Mouse (Mus musculus) induced T-regulatory cell, adult 2 months (primary cell): ENCODE measurements at regions not wholly inside any gene's neighbourhood (a gene's known extent, or its start where the extent isn't known, plus 50 kb on each side); places are given as distances from the start of the nearest gene placed in this dataset.
A peak's percentile ranks its signal among the peaks of the same experiment; 100 is the strongest.

ENCODE experiments used
- DNase-seq: peaks from one replicate; pipeline ENCODE4 v3.0.0-alpha.2; 2012; ENCODE audit warnings: low read depth

DNA sequence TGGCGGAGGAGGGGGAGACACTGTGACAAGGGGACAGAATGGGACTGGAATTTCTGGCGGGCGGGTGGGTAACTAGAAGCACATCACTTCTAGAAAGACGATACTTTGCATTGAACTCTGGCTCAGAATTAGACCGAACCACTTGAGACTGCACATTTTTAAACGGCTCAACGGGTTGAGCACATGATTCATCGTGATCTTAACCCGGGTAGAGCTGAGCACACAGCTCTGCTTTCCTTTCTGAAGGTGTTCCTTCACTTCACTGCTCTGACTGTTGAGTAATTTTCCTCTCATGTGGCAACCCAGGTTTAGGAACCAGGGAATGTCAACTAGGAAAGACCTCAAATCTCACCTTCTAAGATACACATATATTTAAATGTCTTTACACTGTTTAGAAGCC lies 180.9 kb downstream of the Zfp365 start:
- no peak for DNase-seq

DNA sequence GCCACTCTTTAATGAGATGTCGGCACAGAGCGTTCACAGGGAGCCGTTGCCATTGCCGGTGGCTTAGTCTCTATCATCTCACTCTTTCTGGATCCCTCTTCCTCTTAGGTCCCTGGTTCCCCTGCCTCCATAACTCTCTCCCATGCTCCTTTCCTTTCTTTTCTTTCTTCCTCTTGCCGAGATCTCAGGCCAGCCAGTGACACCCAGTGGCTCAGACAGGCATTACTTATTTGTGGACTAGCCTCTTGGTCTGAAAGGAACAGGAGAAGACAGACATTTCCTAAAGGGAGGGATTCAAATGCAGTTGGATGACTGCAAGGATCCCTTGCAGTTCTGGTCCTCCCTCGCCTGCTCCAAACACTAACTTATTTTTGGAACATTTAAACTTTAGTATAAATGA lies 180.5 kb upstream of the Ado start:
- DNase-seq: peak; percentile 62

DNA sequence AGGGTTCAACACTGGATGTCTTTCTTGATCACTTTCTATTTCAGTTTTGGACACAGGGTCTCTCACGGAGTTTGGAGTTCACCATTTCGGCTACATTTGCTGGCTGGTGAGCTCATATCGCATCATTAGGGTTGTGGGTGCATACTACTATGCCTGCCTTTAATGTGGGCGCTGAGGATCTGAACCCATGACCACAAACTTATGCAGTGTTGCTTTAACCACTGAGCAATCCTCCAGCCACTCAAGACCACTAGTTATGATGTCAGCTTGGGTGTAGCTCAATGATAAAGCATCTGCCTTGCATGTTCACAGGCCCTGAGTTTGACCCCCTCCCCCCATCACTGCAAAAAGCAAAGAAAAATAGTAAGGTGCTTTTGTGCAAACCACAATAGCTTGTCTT lies 178.8 kb upstream of the Ado start:
- DNase-seq: peak; percentile 17

DNA sequence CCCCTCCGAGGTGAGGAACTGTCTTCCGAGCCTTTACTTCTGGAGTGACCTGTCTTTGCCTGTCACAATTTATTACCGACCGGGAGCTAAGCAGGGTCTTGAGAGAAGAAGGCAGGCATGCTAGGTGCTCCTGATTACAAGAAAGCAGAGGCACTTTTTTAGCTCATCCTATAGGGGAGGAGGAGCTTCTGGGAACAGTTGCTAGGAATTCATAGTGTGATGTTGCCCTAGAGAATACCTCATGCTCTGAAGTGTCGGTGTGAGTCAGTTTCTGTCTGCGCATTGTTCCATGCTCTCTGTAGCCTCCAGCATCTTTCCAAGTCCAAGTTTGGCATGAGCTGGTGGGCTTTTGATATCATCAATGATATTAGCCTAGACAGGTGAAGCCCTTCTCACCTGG lies 178.0 kb upstream of the Ado start:
- no peak for DNase-seq

DNA sequence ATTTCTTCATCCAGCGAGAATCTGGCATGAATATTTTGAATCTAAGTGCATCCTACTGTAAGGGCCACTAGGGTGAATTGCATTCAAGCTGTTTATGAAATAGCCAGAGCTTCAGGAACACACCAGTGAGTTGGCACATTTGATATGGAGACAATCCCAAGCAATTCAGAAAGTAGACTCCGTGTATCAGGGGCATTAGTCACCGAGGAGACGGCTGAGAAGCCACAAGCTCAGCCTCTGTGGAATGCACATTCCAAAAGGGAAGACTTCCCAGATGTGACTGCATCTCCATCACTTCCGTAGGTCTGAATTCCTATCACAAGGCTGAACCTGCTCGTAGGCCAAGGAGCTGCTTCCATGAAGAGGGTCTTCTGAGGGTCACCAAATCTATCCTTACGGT lies 177.6 kb upstream of the Ado start:
- DNase-seq: no peak

DNA sequence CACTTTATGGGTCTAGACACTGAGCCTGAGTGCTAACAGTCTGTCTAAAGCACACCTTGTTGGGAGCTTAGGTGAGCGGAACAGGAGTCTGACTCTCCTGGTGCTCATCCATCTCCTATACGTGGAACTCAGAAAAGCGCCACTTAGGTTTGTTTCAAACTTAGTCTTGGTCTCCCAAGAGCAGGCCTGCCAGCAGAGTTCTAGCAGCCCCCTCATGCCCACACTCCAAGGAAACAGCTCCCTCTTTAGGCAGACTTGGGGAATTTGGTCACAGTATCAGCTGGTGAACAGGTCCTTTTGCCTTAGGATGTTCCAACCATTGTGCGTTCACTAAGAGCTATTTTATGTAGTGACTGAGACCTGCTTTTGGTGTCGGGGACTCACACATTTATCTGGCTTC lies 173.0 kb upstream of the Ado start:
- peak; percentile 40 for DNase-seq

DNA sequence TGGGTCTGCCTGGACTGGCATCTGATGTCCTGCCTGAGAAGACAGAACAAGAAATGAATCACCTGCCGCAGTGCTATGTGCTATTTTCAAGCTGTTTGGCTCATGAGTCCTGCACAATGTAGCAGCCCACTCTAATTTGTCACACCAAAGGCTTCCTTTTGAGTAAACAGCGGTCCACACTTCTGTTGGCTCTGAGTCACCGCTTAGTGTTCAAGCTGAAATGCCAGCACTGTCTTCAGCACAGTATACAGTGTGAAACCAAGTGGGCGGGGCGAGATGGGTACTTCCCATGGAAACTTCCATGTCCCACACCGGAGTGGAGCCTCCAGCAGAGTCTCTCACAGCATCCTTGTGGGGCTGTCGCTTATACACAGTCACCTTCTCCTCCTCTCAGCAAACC lies 168.8 kb upstream of the Ado start:
- DNase-seq: peak; percentile 55

DNA sequence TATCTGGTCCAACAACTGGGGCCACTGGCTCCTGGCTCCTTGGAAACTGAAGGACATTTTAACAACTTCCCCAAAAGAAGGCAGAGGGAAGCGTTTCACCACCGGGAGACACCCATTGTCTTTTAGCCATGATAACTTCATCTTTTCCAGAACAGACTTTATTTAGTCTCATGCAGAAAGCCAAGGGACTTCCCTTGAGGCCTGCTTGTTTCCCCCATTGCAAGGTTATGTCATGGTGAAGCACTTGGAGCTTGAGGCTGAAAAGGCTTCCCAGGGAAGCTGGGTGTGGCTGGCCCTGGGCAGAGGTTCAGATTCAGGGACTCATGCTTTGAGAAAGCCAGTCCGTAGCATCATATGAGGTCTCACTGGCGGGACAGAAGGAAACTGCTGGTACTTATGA lies 166.3 kb upstream of the Ado start:
- DNase-seq: no peak

DNA sequence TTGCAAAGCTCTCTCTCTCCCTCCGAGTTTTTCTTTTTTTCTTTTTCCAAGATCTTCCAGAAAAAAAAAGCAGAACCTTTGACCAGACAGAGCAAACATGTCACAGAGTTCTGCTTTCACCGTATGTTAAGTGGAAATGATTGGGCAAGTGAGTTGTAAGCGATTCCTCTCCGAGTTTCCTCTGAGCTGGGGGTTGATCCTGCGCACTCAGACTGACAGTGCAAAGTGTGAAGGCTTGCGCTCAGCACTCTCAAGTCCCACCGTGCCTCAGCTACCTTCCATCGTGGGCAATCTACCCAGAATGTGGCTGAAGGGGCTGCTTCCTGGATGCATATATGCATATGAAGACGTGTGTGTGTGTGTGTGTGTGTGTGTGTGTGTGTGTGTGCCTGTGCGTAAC lies 164.3 kb upstream of the Ado start:
- no peak for DNase-seq

DNA sequence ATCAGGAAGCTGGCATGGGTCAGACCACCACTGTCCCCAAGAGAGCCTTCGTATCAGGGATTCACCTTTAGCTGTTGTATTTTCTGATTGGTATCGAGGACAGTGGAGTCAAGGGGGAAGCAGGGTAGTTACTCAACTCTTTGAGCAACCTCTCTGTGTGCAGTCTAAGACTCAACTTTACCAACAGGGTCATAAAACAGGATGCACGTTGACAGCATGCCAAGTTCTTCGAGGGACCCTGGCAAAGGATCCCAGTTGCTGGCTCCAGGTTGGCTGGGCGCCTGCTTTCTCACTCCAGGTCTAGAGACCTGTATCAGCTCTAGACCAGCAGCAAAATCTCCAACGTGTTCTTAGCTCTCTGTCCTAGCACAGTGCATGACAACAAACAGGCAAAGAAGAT lies 163.9 kb upstream of the Ado start:
- DNase-seq: no peak

DNA sequence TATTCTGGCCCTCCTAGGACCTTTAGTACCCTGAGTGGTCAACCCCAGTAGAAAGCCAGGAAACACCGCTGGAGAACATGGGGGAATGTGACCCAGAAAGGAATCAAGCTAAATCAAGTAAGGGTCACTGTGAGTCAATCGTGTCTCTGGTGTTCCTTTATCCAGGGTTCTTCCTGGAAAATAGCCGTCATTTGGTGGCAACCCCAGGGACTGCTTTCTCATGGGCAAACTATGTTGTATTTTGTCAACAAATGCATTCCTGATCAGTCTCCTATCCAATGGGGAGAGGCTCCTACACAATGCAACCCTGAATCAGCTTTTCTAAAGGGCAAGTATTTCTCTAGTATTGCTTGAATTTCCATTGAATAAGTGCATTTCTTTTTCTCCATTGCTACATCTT lies 163.2 kb upstream of the Ado start:
- no peak for DNase-seq

DNA sequence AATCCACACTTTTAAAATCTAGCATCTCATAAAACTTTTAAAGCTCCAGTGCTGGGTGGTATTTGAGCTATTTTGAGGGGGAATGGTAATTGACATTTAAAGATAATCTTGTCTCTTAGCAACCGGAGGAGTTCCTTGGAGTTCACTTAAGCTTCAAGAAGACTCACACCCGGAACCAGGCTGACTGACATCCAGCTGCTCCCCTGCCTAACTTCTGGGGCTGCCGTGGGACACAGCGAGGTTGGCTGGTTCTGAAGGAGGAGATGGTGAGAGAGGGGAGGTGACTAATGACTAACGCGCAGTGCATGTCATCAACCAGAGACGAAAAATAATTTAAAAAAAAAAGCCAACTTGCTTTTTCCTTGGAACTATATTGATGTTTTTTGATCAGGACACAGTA lies 157.7 kb upstream of the Ado start:
- no peak for DNase-seq

DNA sequence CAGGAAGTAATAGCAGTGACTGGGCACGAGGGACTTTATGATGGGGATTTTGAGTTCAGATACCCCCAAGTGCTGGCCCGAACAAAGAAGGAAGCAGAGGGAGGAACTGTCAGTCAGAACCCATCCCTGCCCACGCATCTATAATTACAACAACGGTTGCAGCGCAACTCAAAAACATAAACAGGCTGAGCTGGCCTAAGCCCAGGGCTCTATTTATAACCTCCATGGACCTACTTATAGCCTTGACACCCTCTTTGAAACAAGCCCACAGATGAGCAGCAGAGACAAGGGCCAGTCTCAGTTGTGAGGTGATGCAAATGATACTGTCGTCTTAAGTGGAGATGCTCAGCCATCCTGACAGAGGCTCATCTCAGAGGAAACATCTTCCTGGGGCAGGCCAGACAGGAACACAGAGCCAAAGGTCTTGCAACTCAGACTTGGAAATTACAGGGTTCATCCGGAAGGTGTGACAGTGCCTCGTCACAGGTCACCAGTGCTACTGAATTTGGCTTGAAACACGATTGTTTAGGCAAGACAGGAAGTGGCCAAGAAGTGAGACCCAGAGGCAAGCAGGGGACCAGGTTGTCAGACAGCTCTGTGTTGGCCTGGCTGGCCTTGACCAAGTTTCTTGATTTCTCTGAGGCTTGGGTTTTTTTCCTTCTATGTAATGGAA lies 154.2 kb upstream of the Ado start:
- DNase-seq: peak; percentile 25

DNA sequence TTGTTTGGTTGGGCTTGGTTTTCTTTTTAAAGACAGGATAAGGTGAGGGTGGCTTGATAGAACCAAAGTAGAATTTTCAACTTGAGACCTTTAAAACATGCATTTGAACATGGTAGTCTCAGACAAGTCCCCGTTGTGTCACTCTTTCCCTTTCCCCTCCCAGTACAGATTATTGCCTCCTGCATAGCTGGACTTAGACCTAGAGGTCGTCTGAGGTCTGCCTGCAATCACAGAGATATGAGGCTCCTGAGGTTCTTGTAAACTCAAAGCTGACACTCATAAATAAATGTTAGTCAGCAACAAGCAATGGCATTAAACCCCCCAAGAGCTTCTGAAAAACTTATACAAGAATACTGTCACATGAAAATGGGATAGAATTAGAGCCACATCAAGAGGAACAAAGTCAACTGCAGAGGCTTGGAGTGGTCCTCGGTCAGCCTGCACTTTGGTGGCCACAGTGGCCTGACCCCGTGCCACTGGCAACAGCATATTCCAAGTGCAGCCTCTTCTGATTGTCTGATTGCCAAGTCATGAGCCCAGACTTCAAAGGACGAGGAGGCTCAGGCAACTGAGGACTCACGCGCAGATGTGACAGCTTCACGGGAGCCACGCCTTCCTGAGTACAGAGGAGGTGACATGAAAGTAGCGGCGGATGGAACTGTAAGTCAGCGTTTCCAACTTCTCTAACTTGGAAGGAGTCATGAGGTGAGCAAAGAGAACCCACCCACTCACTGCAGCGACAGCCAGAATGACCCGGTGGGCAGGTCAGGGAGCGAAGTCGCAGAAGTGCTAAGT lies 148.8 kb upstream of the Ado start:
- DNase-seq: peak; percentile 69

DNA sequence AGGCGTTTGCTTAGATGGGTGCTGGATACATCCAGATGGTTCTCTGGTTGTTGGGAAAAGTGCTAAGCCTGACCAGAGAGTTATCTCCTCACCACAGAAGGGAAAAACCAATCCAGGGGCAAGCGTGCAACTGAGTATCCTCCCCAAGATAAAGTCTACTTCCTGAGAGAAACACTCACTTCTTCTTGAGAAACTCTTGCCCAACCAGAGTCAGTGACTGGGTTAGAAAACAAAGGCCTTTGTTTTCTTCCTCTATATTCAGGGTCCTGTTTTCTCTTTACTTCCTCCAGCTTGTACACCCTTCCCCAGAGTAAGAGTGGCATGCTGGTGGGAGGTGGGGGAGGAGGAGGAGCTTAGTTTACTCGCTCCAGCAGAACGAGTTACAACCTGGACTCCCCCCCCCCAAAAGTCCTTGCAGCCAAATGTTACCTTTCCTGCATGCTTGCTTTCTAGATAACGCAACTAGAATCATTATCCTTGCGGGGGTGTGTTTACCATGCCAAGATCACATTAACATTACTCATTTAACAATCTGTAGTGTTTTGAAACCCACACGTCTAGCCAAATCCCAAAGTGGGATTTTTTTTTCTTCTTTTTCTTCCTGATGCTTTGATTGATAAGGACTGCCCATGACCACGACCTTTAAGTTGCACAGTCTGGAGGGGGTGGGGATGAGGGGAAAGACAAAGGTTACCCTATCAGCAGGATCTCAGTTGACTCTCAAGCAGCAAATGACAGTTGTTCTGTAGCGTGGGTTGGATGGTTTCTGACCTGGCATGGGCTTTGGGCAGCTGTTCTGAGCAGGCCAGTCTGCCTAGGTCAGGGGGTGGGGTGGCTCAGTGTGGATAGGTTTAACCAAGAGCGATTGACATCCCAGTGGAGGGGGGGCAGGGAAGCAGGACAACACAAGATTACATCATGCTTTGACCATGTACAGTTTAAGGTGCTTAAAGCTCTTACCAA lies 147.4 kb upstream of the Ado start:
- peak; percentile 39 for DNase-seq

DNA sequence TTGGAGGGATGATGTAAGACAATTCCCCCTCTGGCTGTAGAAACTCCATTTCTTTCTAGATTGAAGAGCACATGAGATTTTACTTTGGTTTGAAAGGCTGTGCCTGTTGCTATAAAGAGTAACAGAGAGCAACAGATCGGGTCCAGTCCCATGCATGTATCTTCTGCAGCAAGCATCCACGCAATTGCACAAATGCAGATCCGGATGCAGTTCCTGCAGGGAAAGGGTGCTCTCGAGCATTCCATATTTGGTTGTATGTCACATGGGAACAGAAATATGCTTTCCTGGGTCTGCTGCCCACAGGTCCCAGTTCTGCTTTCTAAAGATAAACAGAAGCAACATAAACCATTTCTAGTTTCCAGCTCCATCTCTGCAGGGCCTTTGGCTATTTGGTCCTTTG lies 146.0 kb upstream of the Ado start:
- DNase-seq: no peak

DNA sequence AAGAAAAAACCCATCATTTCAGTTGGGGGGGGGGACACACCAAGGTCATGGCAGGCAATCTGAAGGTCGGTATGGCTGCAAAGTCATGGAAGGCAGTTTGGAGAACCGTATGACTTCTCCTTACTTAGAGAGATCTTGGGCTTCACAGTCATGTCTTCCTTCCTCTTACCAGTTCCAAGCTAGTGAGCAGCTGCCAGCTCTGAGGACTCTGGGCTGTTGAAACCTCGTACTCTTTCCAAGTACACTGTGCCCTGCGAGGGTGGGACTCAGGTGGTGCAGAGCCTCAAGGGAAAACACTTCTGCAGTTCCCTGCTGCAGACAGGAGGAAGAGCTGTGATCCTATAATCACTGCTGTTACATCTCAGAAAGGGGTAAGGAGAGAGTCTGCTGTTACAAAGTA lies 144.8 kb upstream of the Ado start:
- DNase-seq: no peak

DNA sequence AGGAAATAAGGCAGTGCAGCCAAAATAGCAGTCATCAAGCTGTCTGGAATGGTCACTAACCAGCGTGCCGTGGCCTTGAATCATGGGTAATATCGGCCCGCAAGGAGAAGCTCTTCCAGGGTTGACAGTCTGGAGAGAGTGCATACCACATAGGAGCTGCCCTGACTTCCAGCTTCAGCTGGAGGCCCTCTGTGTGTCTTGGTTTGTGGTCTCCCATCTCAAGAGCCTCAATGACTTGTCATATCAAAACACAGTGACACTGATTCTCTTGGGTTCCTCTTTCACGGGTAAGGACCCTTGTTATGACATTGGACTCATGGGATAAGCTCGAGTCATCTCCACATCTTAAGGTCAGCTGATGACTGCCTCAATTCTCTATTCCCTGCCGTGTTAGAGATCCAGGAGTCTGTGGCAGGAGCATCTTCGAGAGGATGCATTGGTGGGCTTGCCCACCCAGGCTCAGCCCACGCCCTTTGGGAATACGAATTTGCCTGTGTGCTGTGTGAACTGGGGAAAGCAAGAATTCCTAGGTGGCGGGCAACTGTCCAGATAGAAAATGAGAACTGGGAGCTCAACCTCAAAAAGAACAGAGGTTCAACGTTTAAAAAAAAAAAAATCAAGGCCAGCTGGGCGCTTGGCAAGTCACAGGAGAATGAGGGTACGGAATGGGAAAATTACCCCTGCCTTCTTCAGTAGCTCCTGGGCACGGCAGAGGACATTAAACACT lies 141.4 kb upstream of the Ado start:
- no peak for DNase-seq

DNA sequence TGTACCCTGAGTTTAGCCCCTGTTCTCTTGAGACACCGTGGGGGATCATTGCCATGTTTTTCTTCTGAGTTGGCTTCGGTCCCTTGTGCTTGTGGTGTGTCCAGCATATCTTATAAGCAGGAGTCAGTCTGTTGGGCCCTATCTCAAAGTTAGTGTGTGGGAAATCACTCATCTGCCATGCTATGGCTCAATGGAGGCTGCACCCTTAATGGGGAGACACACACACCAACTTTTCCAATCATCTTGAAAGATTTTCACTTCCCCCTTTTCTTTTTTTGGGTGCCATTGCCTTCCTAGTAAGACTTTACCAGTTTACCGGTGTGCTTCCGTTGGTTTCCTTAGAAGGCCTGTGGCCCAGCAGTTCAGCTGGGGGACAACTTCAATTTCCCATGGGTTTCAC lies 130.6 kb upstream of the Ado start:
- no peak for DNase-seq

DNA sequence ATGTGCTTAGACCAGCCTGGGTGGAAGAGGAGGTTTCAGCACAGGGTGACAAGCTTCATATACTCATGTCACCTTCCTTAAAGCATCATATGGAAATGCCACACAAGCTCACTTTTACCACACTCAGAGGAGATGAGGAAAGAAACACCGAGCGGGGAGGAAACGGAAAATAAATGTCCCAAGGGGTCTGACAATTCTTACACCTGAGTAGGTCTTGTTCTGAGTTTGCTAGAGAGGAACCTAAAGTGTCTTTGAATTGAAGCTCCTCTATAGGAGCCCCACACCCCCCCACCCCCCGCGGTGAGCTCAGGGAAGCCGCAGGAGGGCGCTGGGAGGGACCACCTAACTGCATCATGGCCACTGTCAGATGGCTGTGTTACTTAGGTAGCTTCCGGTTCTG lies 124.7 kb upstream of the Ado start:
- no peak for DNase-seq

DNA sequence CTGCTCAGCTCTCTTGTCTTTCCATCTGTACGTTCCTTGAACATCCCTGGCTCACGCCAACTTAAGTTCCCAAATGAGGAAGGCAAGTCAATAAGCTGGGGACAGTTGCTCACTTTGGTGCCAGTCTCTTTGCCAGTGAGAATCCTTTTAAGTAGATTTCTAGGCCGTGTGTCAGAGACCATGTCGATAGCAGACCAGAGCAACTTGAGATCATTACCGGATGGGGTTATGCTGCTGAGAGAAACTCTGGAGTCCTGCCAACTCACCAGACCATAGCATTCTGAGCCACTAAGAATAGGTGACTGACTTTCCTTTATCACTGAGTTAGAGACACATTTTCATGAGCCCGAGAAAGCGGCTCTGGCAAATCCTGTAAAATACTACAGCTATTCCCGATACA lies 123.5 kb upstream of the Ado start:
- no peak for DNase-seq

DNA sequence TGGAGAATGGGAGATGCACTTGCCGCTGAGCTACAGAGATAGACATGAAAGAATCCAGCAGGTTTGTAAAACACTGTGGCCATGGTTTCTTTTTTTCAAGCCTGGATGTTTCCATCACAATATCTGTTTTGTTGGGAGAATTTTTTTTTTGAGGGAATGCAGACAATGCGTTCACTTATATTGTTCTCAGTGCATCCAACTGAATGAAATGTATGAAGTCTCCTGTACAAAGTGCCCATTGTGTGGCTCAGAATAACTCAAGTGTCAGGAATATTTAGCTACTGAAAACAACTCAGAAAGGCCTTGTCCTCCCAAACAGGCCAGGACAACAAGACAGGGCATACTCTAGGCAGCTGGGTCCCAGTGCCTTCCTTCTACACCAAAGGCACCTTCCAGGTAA lies 120.3 kb upstream of the Ado start:
- no peak for DNase-seq
